Mouse (Mus musculus): Measurements from ENCODE around the gene Hivep3.

DNA sequence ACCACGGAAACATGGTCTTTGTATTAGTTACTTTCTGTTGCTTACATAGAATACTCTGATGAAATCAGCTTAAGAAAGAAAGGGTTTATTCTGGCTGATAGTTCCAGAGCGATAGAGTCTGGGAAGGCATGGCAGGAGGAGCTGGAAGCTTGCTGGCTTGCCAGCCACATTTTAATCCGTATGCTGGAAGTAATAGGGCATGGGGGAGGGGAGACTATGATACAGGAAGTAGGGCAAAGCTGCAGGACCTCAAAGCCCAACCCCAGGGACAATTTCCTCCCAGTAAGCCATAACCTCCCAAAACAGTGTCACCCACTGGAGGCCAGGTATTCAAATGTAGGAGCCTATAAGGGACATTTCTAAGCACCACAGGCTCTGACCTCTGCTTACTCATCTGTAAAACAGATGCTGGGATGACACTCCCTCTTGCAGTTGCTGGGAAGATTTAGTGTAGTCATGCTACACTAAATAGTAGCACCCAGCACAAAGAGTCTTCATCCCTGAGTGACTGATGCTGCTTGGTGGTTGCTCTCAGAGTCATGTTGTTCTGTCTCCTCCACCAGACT, 112.1 kb downstream of the Hivep3 start:
- TF ChIP-seq CTCF (IDR thresholded peaks at IDR 0.05; ENCODE audit: borderline replicate concordance, extremely low read depth, insufficient read depth, insufficient read length) (no peak), POLR2A (IDR thresholded peaks at IDR 0.05; ENCODE audit: borderline replicate concordance, extremely low read depth, insufficient read depth, insufficient read length, poor library complexity, severe bottlenecking) (no peak)
